Mouse (Mus musculus) kidney, embryonic 14.5 days (tissue): ENCODE measurements around the gene Lrrc42. TPM values are rescaled to one million over a fixed set of nuclear protein-coding genes. Genes with fewer than 3 reads are reported as not detected.
A peak's percentile ranks its signal among the peaks of the same experiment; 100 is the strongest.

ENCODE experiments used
- ATAC-seq: fragments of 200-750 bp; cut with Nextera tagmentation; 2 replicates; pipeline ENCODE4 v1.8.0; 2017; ENCODE audit warnings: moderate number of reproducible peaks, mild to moderate bottlenecking, moderate TSS enrichment, moderate library complexity; ENCODE audit not compliant: low FRiP score, low TSS enrichment
- H3K27ac ChIP-seq: fragments of 300-500 bp; sonication (generic); 2 replicates; pipeline ENCODE4 v1.5.1; 2014; ENCODE audit warnings: low read depth, mild to moderate bottlenecking, low read length, moderate library complexity, mixed read lengths
- H3K27me3 ChIP-seq: fragments of 300-500 bp; sonication (generic); 2 replicates; pipeline ENCODE4 v1.6.1; 2014; ENCODE audit warnings: mild to moderate bottlenecking, low read length; ENCODE audit not compliant: control insufficient read depth, insufficient read depth
- H3K36me3 ChIP-seq: fragments of 300-500 bp; sonication (generic); 2 replicates; pipeline ENCODE4 v1.6.1; 2014; ENCODE audit warnings: low read length, mixed read lengths; ENCODE audit not compliant: control insufficient read depth, insufficient read depth
- H3K4me1 ChIP-seq: fragments of 300-500 bp; sonication (generic); 2 replicates; pipeline ENCODE4 v1.6.1; 2014; ENCODE audit warnings: low read length, mixed read lengths; ENCODE audit not compliant: control insufficient read depth, insufficient read depth
- H3K4me2 ChIP-seq: fragments of 300-500 bp; sonication (generic); replicated peaks from 2 replicates; pipeline ENCODE4 v1.6.1; 2014; ENCODE audit warnings: low read depth, mild to moderate bottlenecking, low read length
- H3K4me3 ChIP-seq: fragments of 300-500 bp; sonication (generic); 2 replicates; pipeline ENCODE4 v1.5.1; 2014; ENCODE audit warnings: mild to moderate bottlenecking, low read length
- H3K9ac ChIP-seq: fragments of 300-500 bp; sonication (generic); 2 replicates; pipeline ENCODE4 v1.6.1; 2014; ENCODE audit warnings: low read depth, mild to moderate bottlenecking, low read length, moderate library complexity
- H3K9me3 ChIP-seq: fragments of 300-500 bp; sonication (generic); 2 replicates; pipeline ENCODE4 v1.6.1; 2016; ENCODE audit warnings: low read length; ENCODE audit not compliant: control insufficient read depth
- WGBS: fragments of 180-500 bp; shearing (Covaris S2); extraction: QIAGEN DNeasy Blood & Tissue Kit; methylation state at CpG from one replicate; pipeline ENCODE4 v1.1.7; 2014; 5-methylcytosine and 5-hydroxymethylcytosine counted together
- polyA plus RNA-seq: library from polyadenylated mRNA; unstranded; fragments of >200 nt; fragmentation: Nextera tagmentation; extraction: Ambion mirVana; gene quantifications from 2 replicates; pipeline ENCODE4 v1.2.1, GENCODE M21; 2014

The Lrrc42 gene
- 101 and 113 TPM in 2 replicates for polyA plus RNA-seq

DNA sequence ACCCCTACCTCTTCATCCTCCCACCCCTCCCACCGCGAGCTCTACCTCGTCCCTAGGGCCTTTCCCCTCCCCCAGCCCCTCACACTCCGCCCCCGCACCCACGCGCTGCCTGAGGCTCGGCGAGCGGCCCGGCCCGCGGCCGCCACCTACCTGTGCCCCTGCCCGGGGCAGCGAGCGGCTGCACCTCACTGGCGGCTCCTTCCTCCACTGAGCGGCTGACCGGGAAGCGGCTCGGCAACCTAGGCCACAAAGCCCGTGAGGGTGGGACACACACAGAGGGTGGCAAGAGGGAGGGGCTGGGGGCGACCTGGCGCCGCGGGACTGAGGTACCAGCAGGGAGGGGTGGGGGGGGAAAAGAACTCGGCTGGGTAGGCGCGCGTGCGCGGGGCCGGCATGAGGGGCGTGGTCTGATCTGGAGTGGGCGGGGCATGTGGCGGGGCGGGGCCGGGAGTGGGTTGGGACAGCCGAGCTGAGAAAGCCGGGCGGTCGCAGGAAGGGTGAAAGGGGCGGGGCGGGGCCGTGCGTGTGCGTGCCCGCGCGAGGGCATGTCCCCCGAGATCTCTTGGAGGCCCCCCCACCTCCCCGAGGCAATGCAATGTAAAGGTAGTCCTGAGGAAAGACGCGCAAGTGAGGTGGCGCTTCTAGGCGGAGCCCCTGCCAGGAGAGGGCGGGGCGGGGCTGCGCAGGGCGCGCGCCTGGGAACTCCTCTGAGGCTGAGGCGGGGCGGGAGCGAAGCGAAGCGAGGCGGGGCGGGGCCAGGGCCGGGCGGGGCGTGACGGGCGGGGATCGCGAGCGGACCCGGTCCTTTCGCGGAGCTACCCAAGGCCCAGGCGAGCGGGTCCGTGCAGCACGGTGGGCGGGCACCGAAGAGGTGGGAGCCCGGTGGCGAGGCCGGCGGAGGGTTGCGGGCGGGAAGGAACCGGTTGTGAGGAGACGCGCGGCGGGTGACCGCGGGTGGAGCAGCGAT, at the start of gene Lrrc42, which contains the start of gene Hspb11:
TSS of gene Lrrc42 (minus strand) at position 408 of the 967 bp plus-strand sequence.
TSS of gene Hspb11 (plus strand) at position 469 of the 967 bp plus-strand sequence.
- peak within 1 kb of the TSS; percentile 82 for H3K9ac ChIP-seq
- peak within 1 kb of the TSS; percentile 69 for H3K4me2 ChIP-seq
- 1% methylated on average over 97 of the region's 101 CpGs for WGBS
- H3K9me3 ChIP-seq = no peaks in the 10 kb centered on the region
- H3K4me1 ChIP-seq = peaks cover 15% of the 10 kb centered on the region; the same call in 1 of the 2 replicates
- peak within 1 kb of the TSS; percentile 77 for H3K27ac ChIP-seq
- peak within 1 kb of the TSS; percentile 66 for H3K4me3 ChIP-seq
- no peaks in the 10 kb centered on the region for H3K27me3 ChIP-seq
- peak; percentile 97 for ATAC-seq
- no peaks in the 10 kb centered on the region for H3K36me3 ChIP-seq

DNA sequence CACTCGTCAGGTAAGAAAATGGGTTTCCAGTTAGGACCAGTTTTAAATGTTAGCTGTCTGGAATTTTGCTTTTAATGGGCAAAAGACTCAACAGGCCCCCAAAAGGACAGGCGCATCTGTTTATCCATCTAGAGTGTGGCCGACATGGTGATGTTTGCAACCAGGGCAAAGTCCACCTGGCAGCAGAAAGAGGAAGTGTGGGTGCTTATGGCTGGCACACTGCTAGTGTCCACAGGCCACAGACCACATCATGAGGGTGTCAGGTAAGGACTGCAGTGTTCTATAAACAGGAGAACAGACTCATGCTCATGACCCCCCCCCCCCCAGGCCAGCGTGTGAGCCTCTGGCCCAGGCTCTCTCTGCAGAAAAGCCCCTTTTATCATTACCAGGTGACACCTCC, 49.5 kb upstream of the Lrrc42 start:
- Histone ChIP-seq H3K27me3 (no peaks in the 10 kb centered on the region), H3K27ac (no peak overlapping the region), H3K4me3 (no peak overlapping the region), H3K9ac (no peak overlapping the region), H3K36me3 (no peaks in the 10 kb centered on the region), H3K9me3 (no peaks in the 10 kb centered on the region), H3K4me1 (no peaks in the 10 kb centered on the region), H3K4me2 (no peak overlapping the region)
- WGBS = 66% methylated on average over 4 of the region's 4 CpGs
- no peak for ATAC-seq

DNA sequence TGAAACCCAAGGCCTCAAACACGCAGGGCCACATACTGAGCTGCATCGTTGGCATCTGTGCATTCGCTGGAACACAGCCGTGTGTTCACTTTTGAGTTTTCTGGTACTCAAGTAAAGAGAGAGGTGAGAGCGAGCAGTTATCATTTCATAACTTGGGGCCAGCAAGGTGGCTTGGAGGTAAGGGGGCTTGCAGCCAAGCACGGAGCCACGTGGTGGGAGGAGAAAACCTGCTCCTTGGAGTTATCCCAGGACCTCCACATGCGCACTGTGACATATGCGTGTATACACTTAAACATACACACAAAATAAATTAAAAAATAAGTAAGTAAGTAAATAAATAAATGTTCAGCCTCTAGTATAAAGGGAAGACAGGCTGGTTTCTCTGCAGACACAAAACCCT, 48.9 kb upstream of the Lrrc42 start:
- no peak overlapping the region for H3K4me2 ChIP-seq
- H3K27me3 ChIP-seq = no peaks in the 10 kb centered on the region
- no peak for ATAC-seq
- 88% methylated on average over 9 of the region's 9 CpGs for WGBS
- no peaks in the 10 kb centered on the region for H3K4me1 ChIP-seq
- H3K9me3 ChIP-seq = no peaks in the 10 kb centered on the region
- no peak overlapping the region for H3K9ac ChIP-seq
- no peaks in the 10 kb centered on the region for H3K36me3 ChIP-seq
- H3K4me3 ChIP-seq = no peak overlapping the region
- no peak overlapping the region for H3K27ac ChIP-seq

DNA sequence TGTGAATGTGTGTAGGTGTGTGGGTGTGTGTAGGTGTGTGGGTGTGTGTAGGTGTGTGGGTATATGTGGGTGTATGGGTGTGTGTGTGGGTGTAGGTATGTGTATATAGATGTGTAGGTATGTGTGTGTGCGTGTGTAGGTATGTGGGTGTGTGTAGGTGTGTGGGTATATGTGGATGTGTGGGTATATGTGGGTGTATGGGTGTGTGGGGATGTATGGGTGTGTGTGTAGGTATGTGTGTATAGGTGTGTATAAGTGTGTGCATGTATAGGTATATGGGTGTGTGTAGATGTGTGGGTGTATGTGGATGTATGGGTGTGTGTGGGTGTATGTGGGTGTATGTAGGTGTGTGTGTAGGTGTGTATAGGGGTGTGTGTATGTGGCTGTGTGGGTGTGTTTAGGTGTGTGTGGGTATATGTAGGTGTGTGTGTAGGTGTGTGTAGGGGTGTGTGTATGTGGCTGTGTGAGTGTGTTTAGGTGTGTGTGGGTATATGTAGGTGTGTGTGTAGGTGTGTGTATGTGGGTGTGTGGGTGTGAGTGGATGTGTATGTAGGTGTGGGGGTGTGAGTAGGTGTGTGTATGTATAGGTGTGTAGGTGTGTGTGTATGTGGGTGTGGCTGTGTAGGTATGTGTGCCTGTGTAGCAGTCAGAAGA, 47.7 kb upstream of the Lrrc42 start:
- Histone ChIP-seq H3K4me3 (no peak overlapping the region), H3K36me3 (no peaks in the 10 kb centered on the region), H3K4me2 (no peak overlapping the region), H3K9ac (no peak overlapping the region; the same call in 1 of the 2 replicates), H3K27me3 (no peaks in the 10 kb centered on the region), H3K9me3 (no peaks in the 10 kb centered on the region), H3K4me1 (no peaks in the 10 kb centered on the region), H3K27ac (no peak overlapping the region)
- no peak for ATAC-seq
- 87% methylated on average over 1 of the region's 1 CpGs for WGBS

DNA sequence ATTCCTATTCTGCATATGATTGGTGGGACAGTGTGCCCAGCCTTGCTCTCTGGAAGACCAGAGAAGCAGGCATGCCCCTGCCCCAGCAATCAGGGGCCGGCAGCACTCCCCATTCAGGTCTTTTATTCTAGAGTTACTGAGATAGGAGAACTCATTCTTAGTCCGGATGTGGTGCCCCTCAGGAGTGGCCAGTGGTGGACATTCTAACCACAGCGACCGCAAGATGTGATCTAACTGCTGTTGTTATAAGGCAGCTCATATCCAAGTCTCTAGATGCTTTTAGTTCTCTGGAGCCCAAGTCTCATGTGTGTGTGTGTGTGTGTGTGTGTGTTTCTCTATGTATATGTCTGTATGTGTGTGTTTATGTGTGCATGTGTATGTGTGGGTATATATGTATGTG, 47.0 kb upstream of the Lrrc42 start:
- H3K27me3 ChIP-seq = no peaks in the 10 kb centered on the region
- 81% methylated on average over 4 of the region's 4 CpGs for WGBS
- no peak for ATAC-seq
- no peak overlapping the region for H3K27ac ChIP-seq
- no peaks in the 10 kb centered on the region for H3K4me1 ChIP-seq
- H3K9me3 ChIP-seq = no peaks in the 10 kb centered on the region
- H3K36me3 ChIP-seq = no peaks in the 10 kb centered on the region
- no peak overlapping the region for H3K9ac ChIP-seq
- no peak overlapping the region for H3K4me2 ChIP-seq
- no peak overlapping the region for H3K4me3 ChIP-seq

DNA sequence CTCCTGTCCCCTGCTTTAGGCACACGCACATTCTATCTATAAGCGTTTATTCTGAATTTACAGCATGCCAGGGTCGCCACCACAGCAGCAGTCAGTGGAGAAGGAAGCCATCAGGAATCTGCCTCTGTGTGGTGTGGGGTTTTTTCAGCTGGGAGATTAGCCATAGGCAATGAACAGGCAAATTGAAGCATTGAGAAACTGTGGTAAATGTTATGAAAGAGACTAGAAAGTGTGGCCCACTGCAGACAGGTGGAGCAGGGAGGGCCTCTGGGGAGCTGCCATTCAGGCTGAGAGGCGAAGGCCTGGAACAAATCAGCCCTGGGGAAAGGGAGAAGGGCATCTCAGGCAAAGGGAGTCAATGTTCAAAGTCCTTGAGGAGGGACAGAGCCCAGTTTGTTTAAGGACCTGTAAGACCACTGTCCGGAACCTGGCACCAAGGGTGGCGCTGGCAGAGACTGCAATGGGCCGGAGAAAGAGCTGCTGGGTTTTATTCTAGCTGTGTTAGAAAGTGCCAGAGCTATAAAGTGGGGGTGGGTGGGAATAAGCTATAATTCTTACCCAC, 46.5 kb upstream of the Lrrc42 start:
- WGBS = 83% methylated on average over 7 of the region's 7 CpGs
- no peaks in the 10 kb centered on the region for H3K4me1 ChIP-seq
- H3K9ac ChIP-seq = no peak overlapping the region
- H3K27ac ChIP-seq = no peak overlapping the region
- H3K4me2 ChIP-seq = no peak overlapping the region
- ATAC-seq = no peak
- H3K36me3 ChIP-seq = no peaks in the 10 kb centered on the region
- no peak overlapping the region for H3K4me3 ChIP-seq
- no peaks in the 10 kb centered on the region for H3K27me3 ChIP-seq
- no peaks in the 10 kb centered on the region for H3K9me3 ChIP-seq

DNA sequence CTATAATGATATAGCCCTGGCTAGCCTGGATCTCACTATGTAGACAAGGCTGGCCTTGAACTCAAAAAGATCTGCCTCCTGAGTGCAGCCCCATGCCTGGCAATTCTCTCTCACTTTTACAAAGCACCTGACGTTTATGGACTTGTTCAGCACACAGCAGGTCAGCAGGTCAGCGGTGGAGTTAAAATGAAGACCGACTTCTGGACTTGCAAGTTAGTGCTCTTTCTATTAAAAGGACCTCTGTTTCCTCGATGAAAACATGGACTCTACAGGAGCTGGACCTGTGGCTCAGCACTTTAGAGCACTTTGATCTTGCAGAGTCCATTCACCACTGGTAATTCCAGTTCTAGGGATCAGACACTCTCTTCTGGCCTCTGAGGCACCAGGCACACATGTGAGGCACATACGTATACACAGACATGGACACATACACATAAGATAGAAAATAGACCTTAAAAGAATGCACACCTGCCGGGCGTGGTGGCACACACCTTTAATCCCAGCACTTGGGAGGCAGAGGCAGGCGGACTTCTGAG, 44.8 kb upstream of the Lrrc42 start:
- H3K4me2 ChIP-seq = no peak overlapping the region
- H3K27me3 ChIP-seq = no peaks in the 10 kb centered on the region
- H3K36me3 ChIP-seq = no peaks in the 10 kb centered on the region
- H3K27ac ChIP-seq = no peak overlapping the region
- no peaks in the 10 kb centered on the region for H3K9me3 ChIP-seq
- no peak overlapping the region for H3K9ac ChIP-seq
- H3K4me1 ChIP-seq = no peaks in the 10 kb centered on the region
- no peak for ATAC-seq
- 78% methylated on average over 8 of the region's 8 CpGs for WGBS
- H3K4me3 ChIP-seq = no peak overlapping the region

DNA sequence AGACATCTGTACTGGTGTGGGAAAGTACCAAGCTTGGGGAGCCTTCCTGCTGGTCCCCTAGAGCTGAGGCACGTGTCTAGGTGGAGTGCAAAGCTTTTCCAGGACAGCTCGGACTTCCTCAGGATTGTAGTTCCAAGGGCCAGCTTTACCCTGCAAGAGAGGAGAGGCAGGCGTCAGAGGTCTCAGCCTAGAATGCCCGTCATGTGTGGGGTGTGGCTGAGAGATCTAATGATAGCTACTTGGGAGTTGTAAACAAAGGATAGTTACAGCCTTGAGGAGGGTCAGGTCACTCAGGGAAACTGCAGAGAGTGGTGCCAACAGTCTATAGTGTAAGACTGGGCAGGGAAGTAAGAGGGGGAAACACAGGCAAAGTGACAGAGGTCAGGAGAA, 38.9 kb upstream of the Lrrc42 start:
- no peak overlapping the region for H3K4me3 ChIP-seq
- 22% methylated on average over 4 of the region's 4 CpGs for WGBS
- no peak for ATAC-seq
- H3K27me3 ChIP-seq = no peaks in the 10 kb centered on the region
- H3K4me1 ChIP-seq = no peaks in the 10 kb centered on the region
- H3K27ac ChIP-seq = no peak overlapping the region
- H3K36me3 ChIP-seq = no peaks in the 10 kb centered on the region
- H3K9me3 ChIP-seq = no peaks in the 10 kb centered on the region
- H3K9ac ChIP-seq = no peak overlapping the region
- no peak overlapping the region for H3K4me2 ChIP-seq
